Mouse (Mus musculus) gastrocnemius, adult 2 months (tissue): ENCODE data around the gene Bicra. TPM values are rescaled to one million over a fixed set of nuclear protein-coding genes. Genes with fewer than 3 reads are reported as not detected.
A peak's percentile ranks its signal among the peaks of the same experiment; 100 is the strongest.

Experiments
- DNase-seq: peaks from one replicate; pipeline ENCODE4 v3.0.0; 2022
- H3K27ac ChIP-seq: fragments of 200-600 bp; 2 replicates; pipeline ENCODE4 v1.8.1; 2022; ENCODE audit warnings: mild to moderate bottlenecking
- H3K4me3 ChIP-seq: fragments of 200-600 bp; 2 replicates; pipeline ENCODE4 v1.8.1; 2022; ENCODE audit warnings: mild to moderate bottlenecking, moderate library complexity
- CTCF ChIP-seq: fragments of 200-600 bp; IDR thresholded peaks from 2 replicates; pipeline ENCODE4 v1.8.1; 2022; ENCODE audit warnings: antibody characterized with exemption, mild to moderate bottlenecking, moderate library complexity
- intact Hi-C: fragments of 180-260 bp; cut with DNase I; formaldehyde crosslinking; loops from one replicate; pipeline ENCODE4 v1.15.1; 2025
- total RNA-seq, 2 experiments: library from RNA; stranded (reverse); gene quantifications; 2 replicates each; pipeline ENCODE4 v1.2.3; 2021

Gene Bicra
- total RNA-seq, 2 experiments from 2014 or later: 6.8 to 7.1 TPM

- DNase-seq: peak; percentile 78
- peak overlapping the region; percentile 89 for H3K27ac ChIP-seq
- intact Hi-C loops: no loop called here
- peak; percentile 55 for TF ChIP-seq CTCF
- H3K4me3 ChIP-seq: peak overlapping the region; percentile 9
Measured at GRCm38 (mm10) chr7:16028102-16028927, 19.4 kb downstream of the Bicra start.

GRCm38 (mm10) chr7:16024603-16025222, 23.0 kb downstream of the Bicra start:
- intact Hi-C loops: no loop called here

GRCm38 (mm10) chr7:16019256-16020094, 28.2 kb downstream of the Bicra start:
- DNase-seq: peak; percentile 65
- no peak for TF ChIP-seq CTCF
- intact Hi-C loops: loop anchor here (5.0 kb wide), 1 partner anchor 37 kb away; no protein-coding TSS in a partner anchor
- Histone ChIP-seq H3K4me3 (no peak overlapping the region; the same call in 1 of the 2 replicates), H3K27ac (peak overlapping the region; percentile 84)

More at GRCm38 (mm10) chr7:16024603-16025222, 23.0 kb downstream of the Bicra start:
- DNase-seq: no peak
- TF ChIP-seq CTCF: no peak
- Histone ChIP-seq H3K4me3 (no peak overlapping the region), H3K27ac (0 out of 2 replicates have a peak overlapping the region, but pooled peaks have one; percentile 8)

GRCm38 (mm10) chr7:16018016-16018810, 29.5 kb downstream of the Bicra start:
- Histone ChIP-seq H3K27ac (peak overlapping the region; percentile 84), H3K4me3 (peak overlapping the region; percentile 29; the same call in 1 of the 2 replicates)
- peak; percentile 42 for DNase-seq
- no peak for TF ChIP-seq CTCF
- intact Hi-C loops: loop anchor here (5.0 kb wide), 1 partner anchor 36 kb away; no protein-coding TSS in a partner anchor

- Histone ChIP-seq H3K4me3 (no peak overlapping the region), H3K27ac (peak overlapping the region; percentile 84)
- TF ChIP-seq CTCF: no peak
- intact Hi-C loops: loop anchor here (5.0 kb wide), 1 partner anchor 33 kb away; no protein-coding TSS in a partner anchor
- no peak for DNase-seq
Measured at GRCm38 (mm10) chr7:16015384-16015783, 32.3 kb downstream of the Bicra start.

GRCm38 (mm10) chr7:16014521-16015175, 33.1 kb downstream of the Bicra start:
- DNase-seq: peak; percentile 78
- no peak for TF ChIP-seq CTCF
- Histone ChIP-seq H3K4me3 (no peak overlapping the region), H3K27ac (peak overlapping the region; percentile 84)
- intact Hi-C loops: loop anchor here (5.0 kb wide), 1 partner anchor 32 kb away; no protein-coding TSS in a partner anchor

GRCm38 (mm10) chr7:16013722-16014275, 33.9 kb downstream of the Bicra start:
- intact Hi-C loops: no loop called here
- H3K4me3 ChIP-seq: no peak overlapping the region
- H3K27ac ChIP-seq: peak overlapping the region; percentile 84
- TF ChIP-seq CTCF: no peak
- no peak for DNase-seq

- peak; percentile 51 for DNase-seq
- TF ChIP-seq CTCF: peak; percentile 69
- intact Hi-C loops: no loop called here
- Histone ChIP-seq H3K4me3 (no peak overlapping the region), H3K27ac (peak overlapping the region; percentile 84)
Measured at GRCm38 (mm10) chr7:16012576-16013263, 35.0 kb downstream of the Bicra start.

GRCm38 (mm10) chr7:16011418-16012085, 36.2 kb downstream of the Bicra start:
- no peak for TF ChIP-seq CTCF
- intact Hi-C loops: no loop called here
- Histone ChIP-seq H3K4me3 (no peak overlapping the region), H3K27ac (peak overlapping the region; percentile 84)
- no peak for DNase-seq

- DNase-seq: no peak
- Histone ChIP-seq H3K27ac (peak overlapping the region; percentile 84), H3K4me3 (no peak overlapping the region)
- no peak for TF ChIP-seq CTCF
- intact Hi-C loops: no loop called here
Measured at GRCm38 (mm10) chr7:16010649-16011048, 37.1 kb downstream of the Bicra start.
